28 mouse cellular contexts compared by ENCODE assay signal in genomic region chr12:79493481-79493880, GRCm38 (mm10).
DNase-seq lines count a peak whose midpoint lies in the region; ATAC-seq and TF ChIP-seq lines count a peak whose summit lies in the region.
"Had no signal": no experiment of that assay in that cellular context is flagged by ENCODE, and none has a peak within 500 bp of the region (broad histone marks: within the 10 kb centered on the region; RNA-seq: fewer than 3 reads in every experiment).

No protein-coding gene starts in this region.

- H3K4me1 ChIP-seq in midbrain, embryonic 11.5 days (ENCODE audit: control insufficient read depth, insufficient read depth, low read length): no peaks in the 10 kb centered on the region
- no peaks in the 10 kb centered on the region for H3K4me1 ChIP-seq in midbrain, embryonic 15.5 days
- H3K4me1 ChIP-seq in embryonic facial prominence, embryonic 15.5 days: peaks cover 12% of the 10 kb centered on the region; the same call in 1 of the 2 replicates
- H3K4me1 ChIP-seq in stomach, postnatal 0 days (replicated peaks; ENCODE audit: control insufficient read depth, insufficient read depth): no peaks in the 10 kb centered on the region
- H3K4me1 ChIP-seq in midbrain, embryonic 14.5 days (ENCODE audit: control insufficient read depth, insufficient read depth, low read length): no peaks in the 10 kb centered on the region

- peak; percentile 80 for DNase-seq in heart, adult 11 months
- DNase-seq in heart, postnatal 36 days: no peak
- peak; percentile 54 for DNase-seq in midbrain, embryonic 11.5 days (ENCODE audit: low spot score, missing footprints)
- DNase-seq in stomach, postnatal 0 days (ENCODE audit: low spot score): no peak
- no peak for DNase-seq in left cerebral cortex, adult 2 months (ENCODE audit: extremely low spot score in 1 of 2, low spot score in 2 of 2)
- no peak for DNase-seq in midbrain, embryonic 14.5 days
- DNase-seq: adrenal gland, postnatal 10 days; adrenal gland, postnatal 36 days; cerebellum, adult 11-12 months; cerebellum, adult 8-10 months; cerebellum, postnatal 14 days; forebrain, postnatal 0 days; gastrocnemius, adult 2 months; gastrocnemius, postnatal 14 days; heart, adult 18-20 months; heart, postnatal 10 days; heart, postnatal 4 days had no signal

- WGBS in midbrain, embryonic 11.5 days: 72% methylated on average over 2 of the region's 2 CpGs
- 79% methylated on average over 2 of the region's 2 CpGs for WGBS in midbrain, embryonic 15.5 days
- 35% methylated on average over 2 of the region's 2 CpGs for WGBS in embryonic facial prominence, embryonic 15.5 days
- WGBS in stomach, postnatal 0 days: 29% methylated on average over 2 of the region's 2 CpGs
- WGBS in midbrain, embryonic 14.5 days: 81% methylated on average over 2 of the region's 2 CpGs

- ATAC-seq in midbrain, embryonic 11.5 days (ENCODE audit: low FRiP score): no peak
- no peak for ATAC-seq in midbrain, embryonic 15.5 days (replicated peaks)
- ATAC-seq in embryonic facial prominence, embryonic 15.5 days (ENCODE audit: insufficient number of reproducible peaks, low FRiP score, low TSS enrichment, low read depth): 0 out of 2 replicates have a peak, but pooled peaks have one; percentile 48
- no peak for ATAC-seq in stomach, postnatal 0 days (ENCODE audit: low FRiP score, low TSS enrichment)
- ATAC-seq in midbrain, embryonic 14.5 days (ENCODE audit: low FRiP score, low TSS enrichment): no peak
- ATAC-seq: activated CD4-positive, CD25-positive, alpha-beta regulatory T cell, adult 4 months; CD4-positive, CD25-positive, alpha-beta regulatory T cell, adult 4 months; forebrain, embryonic 14.5 days; forebrain, postnatal 0 days; hindbrain, postnatal 0 days; inflammation-experienced regulatory T-cells, adult 6 months had no signal

- H3K4me3 ChIP-seq in midbrain, embryonic 11.5 days (ENCODE audit: low read depth, low read length): no peak overlapping the region
- H3K4me3 ChIP-seq in midbrain, embryonic 15.5 days: no peak overlapping the region
- no peak overlapping the region for H3K4me3 ChIP-seq in embryonic facial prominence, embryonic 15.5 days (replicated peaks)
- H3K4me3 ChIP-seq in stomach, postnatal 0 days (ENCODE audit: low read depth, low read length): no peak overlapping the region
- no peak overlapping the region for H3K4me3 ChIP-seq in left cerebral cortex, adult 2 months
- H3K4me3 ChIP-seq in midbrain, embryonic 14.5 days (replicated peaks; ENCODE audit: low read depth, low read length): no peak overlapping the region
- H3K4me3 ChIP-seq: embryonic facial prominence, embryonic 12.5 days; gastrocnemius, adult 2 months; heart, embryonic 12.5 days; heart, embryonic 15.5 days had no signal

- no peak for TF ChIP-seq CTCF in stomach, postnatal 0 days (IDR thresholded peaks at IDR 0.05; ENCODE audit: low read depth)
- no peak for TF ChIP-seq CTCF in left cerebral cortex, adult 2 months (IDR thresholded peaks at IDR 0.05)

- no peak for TF ChIP-seq EP300 in stomach, postnatal 0 days (optimal IDR thresholded peaks at IDR 0.05)

- H3K27me3 ChIP-seq in midbrain, embryonic 11.5 days (ENCODE audit: control insufficient read depth, insufficient read depth, low read length): no peaks in the 10 kb centered on the region
- no peaks in the 10 kb centered on the region for H3K27me3 ChIP-seq in midbrain, embryonic 15.5 days (replicated peaks)
- no peaks in the 10 kb centered on the region for H3K27me3 ChIP-seq in embryonic facial prominence, embryonic 15.5 days
- H3K27me3 ChIP-seq in stomach, postnatal 0 days (ENCODE audit: control insufficient read depth, insufficient read depth, low read length): no peaks in the 10 kb centered on the region
- H3K27me3 ChIP-seq in midbrain, embryonic 14.5 days (ENCODE audit: control insufficient read depth, insufficient read depth, low read length): no peaks in the 10 kb centered on the region
- H3K27me3 ChIP-seq: embryonic facial prominence, embryonic 12.5 days; heart, embryonic 12.5 days; heart, embryonic 15.5 days had no signal

- no peaks in the 10 kb centered on the region for H3K36me3 ChIP-seq in midbrain, embryonic 11.5 days (ENCODE audit: control insufficient read depth, insufficient read depth, low read length)
- H3K36me3 ChIP-seq in midbrain, embryonic 15.5 days (replicated peaks): no peaks in the 10 kb centered on the region
- no peaks in the 10 kb centered on the region for H3K36me3 ChIP-seq in embryonic facial prominence, embryonic 15.5 days
- H3K36me3 ChIP-seq in stomach, postnatal 0 days (ENCODE audit: control insufficient read depth, insufficient read depth, low read length): no peaks in the 10 kb centered on the region
- H3K36me3 ChIP-seq in midbrain, embryonic 14.5 days (ENCODE audit: control insufficient read depth, insufficient read depth, low read length): no peaks in the 10 kb centered on the region
- H3K36me3 ChIP-seq: embryonic facial prominence, embryonic 12.5 days; heart, embryonic 12.5 days; heart, embryonic 15.5 days had no signal

- intact Hi-C loops in heart, postnatal 36 days (cut with DNase I): no loop called here
- intact Hi-C loops in left cerebral cortex, adult 2 months (cut with DNase I): no loop called here

- no peak overlapping the region for H3K4me2 ChIP-seq in midbrain, embryonic 11.5 days
- no peak overlapping the region for H3K4me2 ChIP-seq in midbrain, embryonic 15.5 days
- no peak overlapping the region for H3K4me2 ChIP-seq in embryonic facial prominence, embryonic 15.5 days (replicated peaks)
- H3K4me2 ChIP-seq in stomach, postnatal 0 days (replicated peaks; ENCODE audit: low read depth): no peak overlapping the region
- no peak overlapping the region for H3K4me2 ChIP-seq in midbrain, embryonic 14.5 days (ENCODE audit: low read length)
- H3K4me2 ChIP-seq: embryonic facial prominence, embryonic 12.5 days; heart, embryonic 12.5 days; heart, embryonic 15.5 days; hindbrain, embryonic 14.5 days had no signal

- no peak overlapping the region for H3K9ac ChIP-seq in midbrain, embryonic 11.5 days (ENCODE audit: low read length)
- H3K9ac ChIP-seq in midbrain, embryonic 15.5 days: no peak overlapping the region
- H3K9ac ChIP-seq in embryonic facial prominence, embryonic 15.5 days: no peak overlapping the region
- no peak overlapping the region for H3K9ac ChIP-seq in stomach, postnatal 0 days (ENCODE audit: low read length)
- H3K9ac ChIP-seq in midbrain, embryonic 14.5 days (replicated peaks; ENCODE audit: low read length): no peak overlapping the region
- H3K9ac ChIP-seq: embryonic facial prominence, embryonic 12.5 days; forebrain, postnatal 0 days; heart, embryonic 12.5 days; heart, embryonic 15.5 days; hindbrain, embryonic 14.5 days had no signal

- H3K27ac ChIP-seq in midbrain, embryonic 11.5 days (ENCODE audit: low read depth, low read length): no peak overlapping the region
- no peak overlapping the region for H3K27ac ChIP-seq in midbrain, embryonic 15.5 days
- H3K27ac ChIP-seq in embryonic facial prominence, embryonic 15.5 days (replicated peaks): 0 out of 2 replicates have a peak overlapping the region, but pooled peaks have one; percentile 28
- peak overlapping the region; percentile 24; the same call in 1 of the 2 replicates for H3K27ac ChIP-seq in stomach, postnatal 0 days (replicated peaks)
- H3K27ac ChIP-seq in left cerebral cortex, adult 2 months: no peak overlapping the region
- H3K27ac ChIP-seq in midbrain, embryonic 14.5 days (replicated peaks; ENCODE audit: low read depth, low read length): no peak overlapping the region
- H3K27ac ChIP-seq: embryonic facial prominence, embryonic 12.5 days; gastrocnemius, adult 2 months; heart, embryonic 15.5 days; hindbrain, embryonic 14.5 days; hindbrain, postnatal 0 days had no signal

- no peaks in the 10 kb centered on the region for H3K9me3 ChIP-seq in midbrain, embryonic 11.5 days (ENCODE audit: control insufficient read depth, low read length)
- no peaks in the 10 kb centered on the region for H3K9me3 ChIP-seq in midbrain, embryonic 15.5 days
- H3K9me3 ChIP-seq in embryonic facial prominence, embryonic 15.5 days (replicated peaks): no peaks in the 10 kb centered on the region
- H3K9me3 ChIP-seq in stomach, postnatal 0 days (ENCODE audit: control insufficient read depth, low read length): no peaks in the 10 kb centered on the region
- H3K9me3 ChIP-seq in midbrain, embryonic 14.5 days (ENCODE audit: control insufficient read depth, low read length): no peaks in the 10 kb centered on the region
- H3K9me3 ChIP-seq: embryonic facial prominence, embryonic 12.5 days; heart, embryonic 12.5 days; heart, embryonic 15.5 days had no signal

Comparison
In these comparisons a context has a peak if more than half of its experiments do, and no peak if none do; other contexts are left out.
1. DNase-seq: peak in heart, adult 11 months (single experiment) and midbrain, embryonic 11.5 days (single experiment); none in heart, postnatal 36 days (0 of 2), stomach, postnatal 0 days (single experiment), left cerebral cortex, adult 2 months (0 of 2) and midbrain, embryonic 14.5 days (single experiment).
2. H3K27ac ChIP-seq: peak in embryonic facial prominence, embryonic 15.5 days (single experiment) and stomach, postnatal 0 days (single experiment); none in midbrain, embryonic 11.5 days (single experiment), midbrain, embryonic 15.5 days (single experiment), left cerebral cortex, adult 2 months (single experiment) and midbrain, embryonic 14.5 days (single experiment).